Mouse (Mus musculus): ENCODE results near the gene Serpina11. TPM values are rescaled to one million over a fixed set of nuclear protein-coding genes. Genes with fewer than 3 reads are reported as not detected.

Gene Serpina11
- polyA plus RNA-seq, 1 experiment from 2014 or later: not detected

DNA sequence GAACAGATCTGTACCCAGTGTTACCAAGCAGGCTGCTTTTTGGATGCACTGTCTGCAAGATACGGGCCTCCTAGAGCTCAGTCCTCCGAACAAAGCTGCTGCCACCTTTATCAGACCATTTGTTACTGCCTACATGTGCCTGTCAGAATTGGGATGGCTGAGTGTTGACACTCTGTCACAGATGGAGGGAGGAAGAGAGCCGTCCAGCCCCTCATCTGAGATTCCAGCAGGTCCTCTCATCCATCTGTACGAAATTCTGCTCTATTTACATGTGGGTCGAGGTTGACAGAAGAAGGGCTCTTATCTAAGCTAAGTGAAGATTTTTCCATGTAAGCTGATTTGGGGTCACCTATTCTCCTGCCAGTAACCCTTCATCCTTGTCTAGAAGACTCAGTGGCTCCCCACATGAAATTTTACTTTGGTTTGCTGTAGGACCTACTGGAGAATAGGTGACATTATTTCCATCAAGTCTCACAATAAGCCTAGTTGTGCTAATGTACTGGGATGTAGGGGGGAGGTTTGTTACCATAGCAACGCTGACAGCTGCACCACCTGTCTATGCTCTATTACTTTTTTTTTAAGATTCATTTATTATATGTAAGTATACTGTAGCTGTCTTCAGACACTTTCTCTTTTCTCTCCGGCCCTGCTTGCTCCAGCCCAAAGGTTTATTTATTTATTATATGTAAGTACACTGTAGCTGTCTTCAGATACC, 8.0 kb downstream of the Serpina11 start:
- no peak overlapping the region for H3K4me3 ChIP-seq (ENCODE audit: low read depth, low read length)

DNA sequence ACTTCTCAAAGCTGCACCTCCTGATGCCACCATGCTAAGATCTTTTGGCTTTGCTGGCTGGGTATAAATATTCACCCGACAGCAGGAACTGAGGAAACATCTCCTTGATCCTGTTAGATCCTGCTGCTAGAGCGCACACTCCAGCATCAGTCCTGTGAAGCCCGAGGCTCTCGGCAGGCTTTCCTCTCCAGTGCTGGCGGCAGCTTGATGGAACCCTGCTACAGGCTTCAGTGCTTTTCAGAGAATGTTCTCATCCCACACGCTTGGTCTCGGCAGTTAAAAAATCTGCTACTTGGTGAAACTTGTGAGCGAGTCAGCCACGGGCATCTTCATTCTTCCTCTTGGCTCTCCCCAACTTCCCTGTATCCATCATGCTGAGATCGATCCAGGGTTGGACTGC, 11.5 kb downstream of the Serpina11 start:
- 87% methylated on average over 10 of the region's 10 CpGs for WGBS
- Histone ChIP-seq H3K4me2 (ENCODE audit: low read depth) (no peak overlapping the region), H3K36me3 (ENCODE audit: control insufficient read depth, insufficient read depth, low read length) (no peaks in the 10 kb centered on the region), H3K4me1 (ENCODE audit: control insufficient read depth, insufficient read depth, low read length) (no peaks in the 10 kb centered on the region), H3K9me3 (ENCODE audit: control insufficient read depth, low read length) (no peaks in the 10 kb centered on the region), H3K4me3 (ENCODE audit: low read depth, low read length) (no peak overlapping the region), H3K9ac (ENCODE audit: low read length) (no peak overlapping the region), H3K27me3 (ENCODE audit: control insufficient read depth, insufficient read depth, low read length) (no peaks in the 10 kb centered on the region), H3K27ac (ENCODE audit: low read depth, low read length) (no peak overlapping the region)
- ATAC-seq (ENCODE audit: insufficient read depth, low FRiP score, low TSS enrichment) (no peak), DNase-seq (ENCODE audit: low spot score) (no peak)

More for the DNA sequence above, 8.0 kb downstream of the Serpina11 start:
- Histone ChIP-seq H3K27ac (ENCODE audit: low read depth, low read length) (no peak overlapping the region), H3K9me3 (ENCODE audit: control insufficient read depth, low read length) (no peaks in the 10 kb centered on the region), H3K4me2 (ENCODE audit: low read depth) (no peak overlapping the region), H3K9ac (ENCODE audit: low read length) (no peak overlapping the region), H3K4me1 (ENCODE audit: control insufficient read depth, insufficient read depth, low read length) (no peaks in the 10 kb centered on the region), H3K36me3 (ENCODE audit: control insufficient read depth, insufficient read depth, low read length) (no peaks in the 10 kb centered on the region), H3K27me3 (ENCODE audit: control insufficient read depth, insufficient read depth, low read length) (no peaks in the 10 kb centered on the region)
- WGBS: 74% methylated on average over 7 of the region's 7 CpGs
- no peak for DNase-seq (ENCODE audit: low spot score)
- ATAC-seq (ENCODE audit: insufficient read depth, low FRiP score, low TSS enrichment): no peak

DNA sequence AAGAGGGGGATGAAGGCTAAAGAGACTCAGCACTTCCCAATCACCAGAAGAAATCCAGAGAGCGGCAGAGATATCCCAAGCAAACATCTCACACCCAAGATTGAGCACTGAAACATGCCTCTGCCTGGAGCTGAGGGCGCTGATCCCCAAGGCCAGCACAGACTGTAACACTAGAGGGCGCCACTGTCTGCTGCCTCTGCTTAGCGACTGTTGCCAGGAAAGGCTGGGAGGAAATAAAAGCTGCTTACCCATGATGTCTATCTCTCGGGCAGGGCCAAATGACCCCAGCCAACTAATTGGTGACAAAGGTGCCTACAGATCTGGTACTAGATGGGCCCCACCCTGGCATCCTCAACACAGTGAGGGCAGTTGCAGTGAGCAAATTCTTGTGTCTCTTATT, 11.9 kb downstream of the Serpina11 start:
- no peak overlapping the region for H3K4me3 ChIP-seq (ENCODE audit: low read depth, low read length)

DNA sequence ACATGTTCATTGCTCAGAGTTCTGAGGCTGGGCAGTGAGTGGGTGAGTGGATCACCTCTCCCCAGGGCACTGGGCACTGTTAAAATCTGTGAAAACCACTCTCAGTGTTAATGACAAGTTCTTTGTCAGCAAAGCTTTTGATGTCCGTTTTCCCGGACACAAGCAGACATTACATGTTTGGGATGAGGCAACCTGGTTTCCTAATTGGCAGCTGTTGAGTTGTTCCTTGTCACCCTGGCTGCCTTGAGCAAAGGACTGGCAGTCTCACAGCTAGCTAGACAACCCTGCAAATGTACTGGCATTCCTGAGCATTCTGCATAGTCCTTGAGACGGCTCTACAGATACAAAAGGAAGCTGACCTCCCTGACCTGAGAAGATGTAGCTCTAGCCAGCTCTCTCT, 12.7 kb downstream of the Serpina11 start:
- WGBS: 65% methylated on average over 3 of the region's 3 CpGs
- no peak overlapping the region for H3K9ac ChIP-seq (ENCODE audit: low read length)
- no peaks in the 10 kb centered on the region for H3K36me3 ChIP-seq (ENCODE audit: control insufficient read depth, insufficient read depth, low read length)
- no peak overlapping the region for H3K4me2 ChIP-seq (ENCODE audit: low read depth)
- DNase-seq (ENCODE audit: low spot score) (no peak), ATAC-seq (ENCODE audit: insufficient read depth, low FRiP score, low TSS enrichment) (no peak)
- no peak overlapping the region for H3K27ac ChIP-seq (ENCODE audit: low read depth, low read length)
- H3K4me3 ChIP-seq (ENCODE audit: low read depth, low read length): no peak overlapping the region
- H3K27me3 ChIP-seq (ENCODE audit: control insufficient read depth, insufficient read depth, low read length): no peaks in the 10 kb centered on the region
- no peaks in the 10 kb centered on the region for H3K9me3 ChIP-seq (ENCODE audit: control insufficient read depth, low read length)
- H3K4me1 ChIP-seq (ENCODE audit: control insufficient read depth, insufficient read depth, low read length): no peaks in the 10 kb centered on the region

More for the DNA sequence above, 11.9 kb downstream of the Serpina11 start:
- no peak for ATAC-seq (ENCODE audit: insufficient read depth, low FRiP score, low TSS enrichment)
- no peak overlapping the region for H3K27ac ChIP-seq (ENCODE audit: low read depth, low read length)
- no peaks in the 10 kb centered on the region for H3K9me3 ChIP-seq (ENCODE audit: control insufficient read depth, low read length)
- no peaks in the 10 kb centered on the region for H3K4me1 ChIP-seq (ENCODE audit: control insufficient read depth, insufficient read depth, low read length)
- 31% methylated on average over 5 of the region's 5 CpGs for WGBS
- H3K9ac ChIP-seq (ENCODE audit: low read length): no peak overlapping the region
- no peak overlapping the region for H3K4me2 ChIP-seq (ENCODE audit: low read depth)
- no peaks in the 10 kb centered on the region for H3K27me3 ChIP-seq (ENCODE audit: control insufficient read depth, insufficient read depth, low read length)
- H3K36me3 ChIP-seq (ENCODE audit: control insufficient read depth, insufficient read depth, low read length): no peaks in the 10 kb centered on the region
- DNase-seq (ENCODE audit: low spot score): peak; percentile 25

DNA sequence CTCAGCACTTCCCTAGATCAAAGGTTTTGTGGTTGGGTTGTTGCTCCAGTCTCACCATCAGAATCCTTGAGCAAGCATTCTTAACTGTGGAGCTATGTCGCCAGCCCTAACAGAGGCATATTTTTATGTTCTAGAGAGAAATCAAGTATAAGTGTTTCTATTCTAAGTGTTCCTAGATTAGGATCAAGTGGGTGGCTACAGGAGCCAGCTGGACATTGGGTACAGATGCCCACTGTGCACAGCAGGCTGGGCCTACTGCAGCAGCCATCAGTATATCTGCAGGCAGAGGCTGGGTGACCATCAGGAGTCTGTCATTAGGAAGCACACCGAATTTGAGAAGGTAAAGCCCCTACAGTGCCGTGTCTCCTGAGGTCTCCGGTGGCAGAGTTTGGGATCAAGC, 18.7 kb downstream of the Serpina11 start:
- H3K27ac ChIP-seq (ENCODE audit: low read depth, low read length): no peak overlapping the region
- H3K27me3 ChIP-seq (ENCODE audit: control insufficient read depth, insufficient read depth, low read length): no peaks in the 10 kb centered on the region
- H3K9me3 ChIP-seq (ENCODE audit: control insufficient read depth, low read length): no peaks in the 10 kb centered on the region
- H3K4me3 ChIP-seq (ENCODE audit: low read depth, low read length): no peak overlapping the region
- no peaks in the 10 kb centered on the region for H3K4me1 ChIP-seq (ENCODE audit: control insufficient read depth, insufficient read depth, low read length)
- ATAC-seq (ENCODE audit: insufficient read depth, low FRiP score, low TSS enrichment) (no peak), DNase-seq (ENCODE audit: low spot score) (no peak)
- H3K4me2 ChIP-seq (ENCODE audit: low read depth): no peak overlapping the region
- H3K36me3 ChIP-seq (ENCODE audit: control insufficient read depth, insufficient read depth, low read length): no peaks in the 10 kb centered on the region
- H3K9ac ChIP-seq (ENCODE audit: low read length): no peak overlapping the region
- 89% methylated on average over 4 of the region's 4 CpGs for WGBS

DNA sequence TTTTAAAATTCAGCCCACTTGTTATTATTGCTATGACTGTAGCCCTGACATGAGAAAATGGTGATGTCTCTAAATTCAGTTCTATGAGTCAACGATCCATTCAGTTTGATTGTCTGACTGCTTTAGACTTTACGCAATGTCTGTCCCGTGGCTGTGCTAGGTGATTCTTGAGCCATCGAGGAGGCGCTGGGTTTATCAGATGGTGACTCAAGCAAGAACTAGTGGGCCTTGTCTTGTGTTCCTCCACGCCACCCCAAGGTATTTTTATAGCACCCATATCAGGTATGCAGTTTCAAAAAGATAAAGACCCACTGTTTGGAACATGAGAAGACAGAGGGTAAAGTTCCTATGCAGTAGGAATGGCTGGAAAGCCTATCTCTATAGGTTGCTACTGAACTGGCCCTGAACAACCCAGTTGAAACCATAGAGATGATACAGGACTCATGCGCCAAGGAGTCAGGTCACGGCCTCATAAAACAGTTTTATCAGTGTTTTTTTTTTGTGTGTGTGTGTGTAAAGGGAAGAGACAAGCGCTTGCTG, 20.1 kb downstream of the Serpina11 start:
- H3K9ac ChIP-seq (ENCODE audit: low read length): no peak overlapping the region
- no peak overlapping the region for H3K4me3 ChIP-seq (ENCODE audit: low read depth, low read length)
- WGBS: 93% methylated on average over 9 of the region's 9 CpGs
- H3K36me3 ChIP-seq (ENCODE audit: control insufficient read depth, insufficient read depth, low read length): no peaks in the 10 kb centered on the region
- no peaks in the 10 kb centered on the region for H3K4me1 ChIP-seq (ENCODE audit: control insufficient read depth, insufficient read depth, low read length)
- no peaks in the 10 kb centered on the region for H3K27me3 ChIP-seq (ENCODE audit: control insufficient read depth, insufficient read depth, low read length)
- H3K4me2 ChIP-seq (ENCODE audit: low read depth): no peak overlapping the region
- H3K9me3 ChIP-seq (ENCODE audit: control insufficient read depth, low read length): no peaks in the 10 kb centered on the region
- ATAC-seq (ENCODE audit: insufficient read depth, low FRiP score, low TSS enrichment): no peak
- H3K27ac ChIP-seq (ENCODE audit: low read depth, low read length): no peak overlapping the region
- DNase-seq (ENCODE audit: low spot score): no peak

DNA sequence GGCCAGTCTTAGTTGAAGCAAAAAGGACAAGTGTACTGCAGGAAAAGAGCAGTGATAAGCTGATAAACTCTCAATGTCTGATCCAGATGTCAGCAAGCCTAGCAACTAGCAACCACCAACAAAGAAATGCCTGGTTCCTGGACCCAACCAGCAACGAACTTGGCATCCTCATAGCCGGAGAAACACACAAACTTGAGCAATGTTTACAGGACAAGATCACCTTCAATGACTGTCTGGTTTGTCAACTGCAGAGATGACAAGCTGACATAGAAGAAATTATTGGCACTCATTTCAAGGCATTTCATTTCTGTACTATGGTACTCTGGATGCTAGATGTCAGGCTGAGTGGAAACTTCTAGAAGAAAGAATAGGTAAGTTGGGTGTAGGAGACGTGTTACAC, 23.0 kb downstream of the Serpina11 start:
- Histone ChIP-seq H3K27me3 (ENCODE audit: control insufficient read depth, insufficient read depth, low read length) (no peaks in the 10 kb centered on the region), H3K4me3 (ENCODE audit: low read depth, low read length) (no peak overlapping the region), H3K36me3 (ENCODE audit: control insufficient read depth, insufficient read depth, low read length) (no peaks in the 10 kb centered on the region), H3K9me3 (ENCODE audit: control insufficient read depth, low read length) (no peaks in the 10 kb centered on the region), H3K27ac (ENCODE audit: low read depth, low read length) (no peak overlapping the region), H3K9ac (ENCODE audit: low read length) (no peak overlapping the region), H3K4me2 (ENCODE audit: low read depth) (no peak overlapping the region), H3K4me1 (ENCODE audit: control insufficient read depth, insufficient read depth, low read length) (no peaks in the 10 kb centered on the region)
- ATAC-seq (ENCODE audit: insufficient read depth, low FRiP score, low TSS enrichment) (no peak), DNase-seq (ENCODE audit: low spot score) (no peak)
- 79% methylated on average over 3 of the region's 3 CpGs for WGBS

DNA sequence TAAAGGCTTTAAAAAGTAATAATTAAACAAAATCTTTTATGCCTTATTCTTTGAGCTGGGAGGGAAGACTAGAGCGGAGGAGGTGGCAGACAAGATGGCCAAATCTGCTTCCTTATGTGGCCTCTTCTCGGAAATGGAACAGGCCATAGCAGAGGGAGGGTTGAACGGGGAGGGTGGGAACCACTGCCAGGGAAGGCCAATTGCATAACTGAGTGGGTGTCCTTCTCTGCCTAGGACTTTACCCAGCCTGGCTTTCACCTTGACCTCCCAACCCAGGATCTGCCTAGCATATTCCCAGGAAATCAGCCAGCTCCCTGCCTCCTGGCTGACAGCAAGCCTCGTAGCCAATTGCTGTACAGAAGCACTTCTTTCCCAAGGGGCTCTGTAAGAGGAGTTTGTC, 26.5 kb downstream of the Serpina11 start:
- Histone ChIP-seq H3K9ac (ENCODE audit: low read length) (no peak overlapping the region), H3K27ac (ENCODE audit: low read depth, low read length) (no peak overlapping the region), H3K36me3 (ENCODE audit: control insufficient read depth, insufficient read depth, low read length) (no peaks in the 10 kb centered on the region), H3K9me3 (ENCODE audit: control insufficient read depth, low read length) (no peaks in the 10 kb centered on the region), H3K4me3 (ENCODE audit: low read depth, low read length) (no peak overlapping the region), H3K4me1 (ENCODE audit: control insufficient read depth, insufficient read depth, low read length) (no peaks in the 10 kb centered on the region), H3K27me3 (ENCODE audit: control insufficient read depth, insufficient read depth, low read length) (no peaks in the 10 kb centered on the region), H3K4me2 (ENCODE audit: low read depth) (no peak overlapping the region)
- 88% methylated on average over 4 of the region's 4 CpGs for WGBS
- ATAC-seq (ENCODE audit: insufficient read depth, low FRiP score, low TSS enrichment) (no peak), DNase-seq (ENCODE audit: low spot score) (no peak)

DNA sequence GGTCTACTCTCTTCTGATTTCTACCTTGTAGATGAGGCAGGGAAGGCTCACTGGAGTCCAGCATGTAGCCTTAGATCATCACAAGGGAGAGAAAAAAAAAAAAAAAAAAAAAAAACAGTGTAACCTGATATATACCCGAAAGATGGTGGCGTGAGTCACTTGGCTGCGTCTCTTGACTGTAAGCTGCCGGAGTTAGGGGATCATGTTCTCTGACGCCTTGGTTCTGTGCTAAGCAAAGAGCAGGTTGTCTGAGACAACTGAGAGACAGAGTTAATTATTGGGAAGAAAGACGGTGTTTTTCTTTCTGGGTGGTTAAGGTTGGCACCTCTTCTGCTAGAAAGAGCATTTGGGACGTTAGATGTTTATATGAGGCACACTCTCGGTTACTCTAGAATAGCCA, 26.9 kb downstream of the Serpina11 start:
- Histone ChIP-seq H3K9me3 (ENCODE audit: control insufficient read depth, low read length) (no peaks in the 10 kb centered on the region), H3K9ac (ENCODE audit: low read length) (no peak overlapping the region), H3K4me1 (ENCODE audit: control insufficient read depth, insufficient read depth, low read length) (no peaks in the 10 kb centered on the region), H3K27ac (ENCODE audit: low read depth, low read length) (no peak overlapping the region), H3K4me2 (ENCODE audit: low read depth) (no peak overlapping the region), H3K4me3 (ENCODE audit: low read depth, low read length) (no peak overlapping the region), H3K27me3 (ENCODE audit: control insufficient read depth, insufficient read depth, low read length) (no peaks in the 10 kb centered on the region), H3K36me3 (ENCODE audit: control insufficient read depth, insufficient read depth, low read length) (no peaks in the 10 kb centered on the region)
- ATAC-seq (ENCODE audit: insufficient read depth, low FRiP score, low TSS enrichment) (no peak), DNase-seq (ENCODE audit: low spot score) (no peak)
- WGBS: 80% methylated on average over 8 of the region's 8 CpGs

All from neural tube, embryonic 11.5 days (tissue).